Mouse (Mus musculus): ENCODE results near the gene Rab3a. TPM values are rescaled to one million over a fixed set of nuclear protein-coding genes. Genes with fewer than 3 reads are reported as not detected.
A peak's percentile ranks its signal among the peaks of the same experiment; 100 is the strongest.

Rab3a gene
- polyA plus RNA-seq, 1 experiment: 468 TPM

GRCm38 (mm10) chr8:70760775-70761406, 6.4 kb downstream of the Rab3a start, which contains the start of gene Mpv17l2:
Gene Mpv17l2, minus strand, starts transcription at chr8:70760946.
- peak; percentile 99 for DNase-seq (ENCODE audit: low read depth)
- TF ChIP-seq CTCF (IDR thresholded peaks at IDR 0.05; ENCODE audit: borderline replicate concordance, extremely low read depth, insufficient read depth, insufficient read length): no peak
- TF ChIP-seq POLR2A (IDR thresholded peaks at IDR 0.05; ENCODE audit: borderline replicate concordance, extremely low read depth, insufficient read depth, insufficient read length, poor library complexity, severe bottlenecking): peak; percentile 64

GRCm38 (mm10) chr8:70762118-70762517, 7.6 kb downstream of the Rab3a start:
- DNase-seq (ENCODE audit: low read depth): no peak
- no peak for TF ChIP-seq CTCF (IDR thresholded peaks at IDR 0.05; ENCODE audit: borderline replicate concordance, extremely low read depth, insufficient read depth, insufficient read length)
- no peak for TF ChIP-seq POLR2A (IDR thresholded peaks at IDR 0.05; ENCODE audit: borderline replicate concordance, extremely low read depth, insufficient read depth, insufficient read length, poor library complexity, severe bottlenecking)

- no peak for DNase-seq (ENCODE audit: low read depth)
- TF ChIP-seq POLR2A (IDR thresholded peaks at IDR 0.05; ENCODE audit: borderline replicate concordance, extremely low read depth, insufficient read depth, insufficient read length, poor library complexity, severe bottlenecking) (no peak), CTCF (IDR thresholded peaks at IDR 0.05; ENCODE audit: borderline replicate concordance, extremely low read depth, insufficient read depth, insufficient read length) (peak; percentile 82)
Measured at GRCm38 (mm10) chr8:70763354-70763753, 8.9 kb downstream of the Rab3a start.

- TF ChIP-seq POLR2A (IDR thresholded peaks at IDR 0.05; ENCODE audit: borderline replicate concordance, extremely low read depth, insufficient read depth, insufficient read length, poor library complexity, severe bottlenecking) (no peak), CTCF (IDR thresholded peaks at IDR 0.05; ENCODE audit: borderline replicate concordance, extremely low read depth, insufficient read depth, insufficient read length) (no peak)
- no peak for DNase-seq (ENCODE audit: low read depth)
Measured at GRCm38 (mm10) chr8:70764026-70764425, 9.5 kb downstream of the Rab3a start.

GRCm38 (mm10) chr8:70764676-70765075, 10.2 kb downstream of the Rab3a start:
- DNase-seq (ENCODE audit: low read depth): no peak
- no peak for TF ChIP-seq POLR2A (IDR thresholded peaks at IDR 0.05; ENCODE audit: borderline replicate concordance, extremely low read depth, insufficient read depth, insufficient read length, poor library complexity, severe bottlenecking)
- no peak for TF ChIP-seq CTCF (IDR thresholded peaks at IDR 0.05; ENCODE audit: borderline replicate concordance, extremely low read depth, insufficient read depth, insufficient read length)

GRCm38 (mm10) chr8:70765329-70765728, 10.8 kb downstream of the Rab3a start:
- no peak for TF ChIP-seq CTCF (IDR thresholded peaks at IDR 0.05; ENCODE audit: borderline replicate concordance, extremely low read depth, insufficient read depth, insufficient read length)
- TF ChIP-seq POLR2A (IDR thresholded peaks at IDR 0.05; ENCODE audit: borderline replicate concordance, extremely low read depth, insufficient read depth, insufficient read length, poor library complexity, severe bottlenecking): no peak
- no peak for DNase-seq (ENCODE audit: low read depth)

- DNase-seq (ENCODE audit: low read depth): no peak
- TF ChIP-seq CTCF (IDR thresholded peaks at IDR 0.05; ENCODE audit: borderline replicate concordance, extremely low read depth, insufficient read depth, insufficient read length): no peak
Measured at GRCm38 (mm10) chr8:70765838-70766570, 11.5 kb downstream of the Rab3a start.

GRCm38 (mm10) chr8:70766571-70767440, 12.3 kb downstream of the Rab3a start:
- no peak for TF ChIP-seq POLR2A (IDR thresholded peaks at IDR 0.05; ENCODE audit: borderline replicate concordance, extremely low read depth, insufficient read depth, insufficient read length, poor library complexity, severe bottlenecking)
- TF ChIP-seq CTCF (IDR thresholded peaks at IDR 0.05; ENCODE audit: borderline replicate concordance, extremely low read depth, insufficient read depth, insufficient read length): no peak
- DNase-seq (ENCODE audit: low read depth): peak; percentile 50

- DNase-seq (ENCODE audit: low read depth): no peak
- no peak for TF ChIP-seq CTCF (IDR thresholded peaks at IDR 0.05; ENCODE audit: borderline replicate concordance, extremely low read depth, insufficient read depth, insufficient read length)
- TF ChIP-seq POLR2A (IDR thresholded peaks at IDR 0.05; ENCODE audit: borderline replicate concordance, extremely low read depth, insufficient read depth, insufficient read length, poor library complexity, severe bottlenecking): no peak
Measured at GRCm38 (mm10) chr8:70767503-70767902, 13.0 kb downstream of the Rab3a start.

GRCm38 (mm10) chr8:70768231-70768776, 13.8 kb downstream of the Rab3a start:
- TF ChIP-seq CTCF (IDR thresholded peaks at IDR 0.05; ENCODE audit: borderline replicate concordance, extremely low read depth, insufficient read depth, insufficient read length) (no peak), POLR2A (IDR thresholded peaks at IDR 0.05; ENCODE audit: borderline replicate concordance, extremely low read depth, insufficient read depth, insufficient read length, poor library complexity, severe bottlenecking) (no peak)
- no peak for DNase-seq (ENCODE audit: low read depth)

GRCm38 (mm10) chr8:70768956-70769355, 14.5 kb downstream of the Rab3a start:
- TF ChIP-seq CTCF (IDR thresholded peaks at IDR 0.05; ENCODE audit: borderline replicate concordance, extremely low read depth, insufficient read depth, insufficient read length): no peak
- TF ChIP-seq POLR2A (IDR thresholded peaks at IDR 0.05; ENCODE audit: borderline replicate concordance, extremely low read depth, insufficient read depth, insufficient read length, poor library complexity, severe bottlenecking): no peak
- no peak for DNase-seq (ENCODE audit: low read depth)
